Mouse (Mus musculus): ENCODE data around the gene Dkkl1. TPM values are rescaled to one million over a fixed set of nuclear protein-coding genes. Genes with fewer than 3 reads are reported as not detected.

Gene Dkkl1
- polyA plus RNA-seq (2012; rRNA removed): 1.0 and 1.5 TPM in 2 replicates

DNA sequence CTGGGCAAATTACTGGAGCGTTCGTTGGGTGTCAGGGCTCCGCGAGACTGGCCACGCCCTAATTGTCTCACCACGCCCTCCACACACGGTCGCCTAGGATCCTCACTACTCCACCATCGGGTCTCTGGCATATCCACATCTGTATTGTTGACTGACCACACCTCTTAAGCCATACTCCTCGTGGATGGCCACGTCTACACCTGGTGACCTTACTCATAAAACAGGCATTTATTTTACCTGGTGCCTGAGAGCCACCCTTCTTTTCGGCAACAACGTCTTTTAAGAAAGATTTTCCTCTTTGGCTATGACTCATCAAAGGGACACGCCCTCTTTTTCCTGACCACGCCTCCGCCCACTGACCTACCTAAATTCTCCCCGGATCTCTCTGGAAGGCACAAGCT, at the start of gene Dkkl1:
TSS of gene Dkkl1 (minus strand) at position 297 of the 401 bp plus-strand sequence.

DNA sequence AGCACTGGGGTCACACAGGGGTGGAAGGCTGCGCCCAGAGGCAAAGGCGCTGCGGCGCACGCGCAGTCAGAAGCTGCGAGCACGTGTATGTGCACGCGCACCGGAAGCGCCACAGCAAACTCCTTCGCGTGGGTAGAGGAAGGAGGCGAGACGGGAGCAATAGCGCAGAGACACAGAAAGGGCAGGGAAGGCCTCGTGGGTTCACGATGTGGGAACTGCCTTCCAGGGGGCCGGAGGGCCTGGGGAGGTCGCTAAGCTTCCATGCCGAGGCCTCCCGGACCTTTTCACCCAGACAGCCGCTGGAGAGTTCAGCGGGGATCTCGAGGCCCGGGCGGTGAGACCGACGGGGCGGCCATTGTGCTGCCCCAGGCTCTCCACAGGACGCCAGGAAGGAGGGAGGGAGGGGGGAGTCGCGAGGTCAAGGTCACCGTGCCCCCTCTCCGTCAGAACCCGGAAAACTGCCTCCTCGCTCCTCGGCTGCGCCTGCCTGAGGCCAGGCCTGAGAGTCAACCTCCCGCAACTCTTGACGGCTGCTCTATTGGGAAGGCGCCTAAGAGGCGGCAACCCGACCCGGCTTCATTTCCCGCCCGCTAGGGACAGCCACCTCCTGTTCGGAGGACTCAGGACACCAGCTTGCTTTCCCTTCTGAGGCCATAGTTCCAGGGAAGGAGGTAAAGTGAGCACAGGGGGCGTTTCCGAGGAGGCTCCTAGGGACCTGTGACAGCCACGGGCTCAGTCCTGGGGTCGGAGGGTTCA, 28.9 kb upstream of the Dkkl1 start, which contains the start of gene Slc6a16:
TSS of gene Slc6a16 (plus strand) at position 453 of the 756 bp plus-strand sequence.

DNA sequence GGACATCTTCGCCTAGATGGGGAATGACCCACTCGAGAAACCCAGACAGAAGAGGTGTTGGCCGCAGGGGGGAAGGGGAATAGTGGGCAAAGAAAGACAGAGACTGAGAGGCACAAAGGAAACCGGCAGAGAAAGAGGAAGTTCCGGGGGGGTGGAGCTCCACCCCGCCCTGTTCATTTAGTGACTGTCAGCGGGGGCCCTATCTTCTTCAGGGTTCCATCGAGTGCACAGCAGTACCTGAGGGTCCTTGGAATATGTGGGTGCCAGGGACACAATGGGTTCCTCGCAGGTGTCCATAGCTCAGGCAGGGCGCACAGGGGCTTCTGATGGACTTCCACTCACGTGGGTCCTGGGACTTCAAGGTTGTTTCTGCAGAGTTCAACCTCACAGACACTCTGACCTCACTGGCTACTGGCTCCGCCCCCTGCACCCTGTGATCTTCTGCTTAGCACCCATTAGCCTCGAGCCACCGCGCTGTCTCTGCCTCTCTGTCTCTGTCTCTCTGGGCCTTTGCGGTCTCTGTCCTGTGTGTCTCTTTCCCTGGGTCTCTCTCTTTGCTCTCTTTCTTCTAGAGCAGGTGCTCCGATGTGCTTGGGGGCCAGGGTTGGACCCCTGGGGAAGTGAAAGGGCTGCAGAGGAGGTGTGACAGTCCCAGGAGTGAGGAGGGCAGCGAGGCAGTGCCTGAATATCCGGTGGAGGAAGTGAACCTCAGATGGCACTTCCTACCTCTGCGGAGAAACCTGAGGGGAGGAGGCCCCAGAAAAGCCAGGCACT, 27.0 kb upstream of the Dkkl1 start, which contains the start of gene Cd37:
TSS of gene Cd37 (minus strand) at position 393 of the 774 bp plus-strand sequence.

GRCm38 (mm10) chr7:45215673-45216441, 3.9 kb upstream of the Dkkl1 start, which contains the start of gene Tead2:
Gene Tead2 (plus strand): TSS chr7:45215753.

DNA sequence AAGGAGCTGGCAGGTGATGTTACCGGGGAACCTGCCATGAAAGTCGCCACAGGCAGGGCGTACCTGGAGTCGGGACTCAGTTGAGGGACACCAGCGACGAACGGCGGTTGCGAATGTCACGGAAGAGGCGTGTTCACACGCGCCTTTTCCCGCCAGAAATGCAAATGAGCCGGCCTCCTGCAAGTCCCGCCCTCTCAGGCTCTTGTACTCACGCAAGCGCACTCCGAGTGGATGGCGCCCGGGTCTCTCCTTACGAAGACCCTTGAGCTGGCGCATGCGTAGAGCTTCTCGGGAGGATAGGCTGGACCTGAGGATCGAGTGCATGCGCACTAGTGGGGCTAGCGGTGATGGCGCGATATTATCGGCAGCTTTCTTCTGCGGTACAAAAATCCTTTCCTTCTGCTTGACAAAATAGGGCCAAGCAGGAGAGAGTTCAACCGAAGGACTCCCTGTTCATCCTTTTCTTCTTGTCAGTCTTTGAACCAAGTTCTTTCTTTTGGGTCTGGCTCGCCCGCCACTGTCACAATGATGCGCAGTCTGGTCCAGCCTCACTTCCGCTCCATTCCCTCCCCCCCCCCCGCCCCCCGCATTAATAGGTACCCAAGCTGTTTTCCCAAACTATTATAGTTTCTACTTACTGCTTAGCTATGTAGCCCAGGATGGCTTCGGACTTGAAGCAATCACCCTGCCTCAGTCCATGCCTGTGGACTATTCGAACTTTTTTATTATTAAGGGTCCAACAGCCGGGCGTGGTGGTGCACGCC, 7.4 kb downstream of the Dkkl1 start, which contains the start of gene Ccdc155:
TSS of gene Ccdc155 (minus strand) at position 513 of the 764 bp plus-strand sequence.

DNA sequence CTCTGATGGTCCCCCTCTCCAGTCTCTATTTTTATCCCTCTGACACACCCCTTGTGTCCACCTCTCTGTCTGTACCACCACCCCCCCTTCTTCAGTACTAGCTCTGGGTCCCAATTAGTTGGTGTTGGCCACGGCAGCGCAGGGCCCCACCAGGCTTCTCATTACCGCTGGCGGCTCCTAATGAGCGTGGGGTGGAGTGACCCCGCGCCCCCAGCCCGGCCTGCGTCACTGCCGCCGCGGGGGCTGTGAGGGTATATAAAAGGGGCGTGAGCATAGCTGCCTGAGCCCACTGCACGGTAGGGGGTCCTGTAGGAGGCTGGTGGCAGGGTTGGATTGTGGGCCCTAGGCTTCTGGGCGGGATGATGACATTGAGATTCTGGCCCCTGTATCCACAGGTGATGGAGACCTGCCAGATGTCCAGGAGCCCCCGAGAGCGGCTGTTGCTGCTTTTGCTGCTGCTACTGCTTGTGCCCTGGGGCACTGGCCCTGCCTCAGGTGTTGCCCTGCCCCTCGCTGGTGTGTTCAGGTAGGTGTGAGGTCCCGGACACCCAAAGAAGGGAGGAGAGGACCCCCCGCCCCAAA, 31.0 kb downstream of the Dkkl1 start, which contains the start of gene Pth2:
TSS of gene Pth2 (plus strand) at position 100 of the 582 bp plus-strand sequence.

DNA sequence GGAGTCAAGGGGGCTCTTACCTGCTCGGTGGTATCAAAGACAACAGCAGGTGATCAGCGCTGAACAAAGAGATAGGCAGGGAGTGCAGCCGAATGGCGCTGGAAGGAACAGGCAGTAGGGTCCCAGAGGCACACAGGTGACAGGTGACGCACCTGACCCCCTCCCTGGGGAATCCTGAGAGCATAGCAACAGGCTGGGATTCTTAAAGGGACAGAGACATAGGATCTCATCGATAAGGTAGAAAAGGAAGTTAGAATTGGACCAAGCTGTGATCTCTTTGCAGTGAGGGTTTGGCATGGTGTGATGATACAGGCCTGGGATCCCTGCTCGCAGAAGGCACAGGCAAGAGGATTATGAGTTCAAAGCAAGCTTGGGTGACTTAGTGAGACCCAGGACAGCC, 32.5 kb downstream of the Dkkl1 start, which contains the start of gene Gfy:
TSS of gene Gfy (minus strand) at position 101 of the 400 bp plus-strand sequence.

DNA sequence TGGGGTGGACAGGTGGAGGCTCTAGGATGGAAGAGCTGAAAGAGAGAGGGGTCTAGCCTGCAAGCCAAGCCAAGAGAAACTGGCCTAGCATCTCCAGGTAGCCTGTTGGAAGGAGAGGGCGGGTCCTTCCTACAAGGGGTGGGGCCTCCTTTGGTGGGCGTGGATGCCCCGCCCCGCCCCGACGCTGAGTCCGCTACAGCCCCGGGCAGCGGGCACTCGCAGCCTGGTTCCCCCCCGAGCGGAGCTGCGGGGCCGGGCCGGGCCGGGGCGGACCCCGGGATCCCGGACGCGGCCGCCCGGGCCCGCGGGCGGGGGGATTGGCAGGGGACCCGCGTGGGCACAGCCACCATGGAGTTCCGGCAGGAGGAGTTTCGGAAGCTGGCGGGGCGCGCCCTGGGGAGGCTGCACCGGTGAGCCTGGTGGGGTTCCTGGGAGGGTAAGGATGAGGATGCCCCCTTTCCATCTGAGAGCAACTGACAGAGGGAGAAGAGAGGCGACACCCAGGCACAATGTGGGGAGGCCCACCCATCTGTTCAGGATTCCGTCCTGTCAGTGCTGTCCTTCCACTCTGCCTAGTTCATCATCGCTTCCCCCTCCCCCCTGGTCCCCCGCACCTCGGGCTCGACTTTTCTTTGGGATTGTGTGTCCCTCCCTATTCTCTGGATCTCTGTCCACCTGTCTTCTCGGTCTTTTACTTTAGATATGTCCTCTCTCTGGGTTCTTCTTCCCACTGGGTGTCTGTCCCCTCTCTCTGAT, 48.0 kb downstream of the Dkkl1 start, which contains the start of gene Slc17a7:
TSS of gene Slc17a7 (plus strand) at position 215 of the 756 bp plus-strand sequence.

Other genes starting within 250 kb of the Dkkl1 start
- 1.8 and 2.3 TPM in 2 replicates for gene Cpt1c, start 237.3 kb downstream of the Dkkl1 start, polyA plus RNA-seq (2012; rRNA removed)
- gene Prmt1, start 225.6 kb downstream of the Dkkl1 start, polyA plus RNA-seq (2012; rRNA removed): 163 and 176 TPM in 2 replicates
- gene Irf3, start 214.5 kb downstream of the Dkkl1 start, polyA plus RNA-seq (2012; rRNA removed): 38.0 and 41.0 TPM in 2 replicates
- 10.2 and 11.7 TPM in 2 replicates for gene Bcl2l12, start 213.4 kb downstream of the Dkkl1 start, polyA plus RNA-seq (2012; rRNA removed)
- 15.6 and 17.5 TPM in 2 replicates for gene Scaf1, start 195.8 kb downstream of the Dkkl1 start, polyA plus RNA-seq (2012; rRNA removed)
- gene Rras, start 194.2 kb downstream of the Dkkl1 start, polyA plus RNA-seq (2012; rRNA removed): 15.6 and 17.7 TPM in 2 replicates
- 1.9 and 2.5 TPM in 2 replicates for gene Prr12, start 159.3 kb downstream of the Dkkl1 start, polyA plus RNA-seq (2012; rRNA removed)
- gene Nosip, start 149.7 kb downstream of the Dkkl1 start, polyA plus RNA-seq (2012; rRNA removed): 26.5 and 28.7 TPM in 2 replicates
- 7.1 and 7.9 TPM in 2 replicates for gene Prrg2, start 149.5 kb downstream of the Dkkl1 start, polyA plus RNA-seq (2012; rRNA removed)
- 18.0 and 23.0 TPM in 2 replicates for gene Rcn3, start 119.9 kb downstream of the Dkkl1 start, polyA plus RNA-seq (2012; rRNA removed)
- 15.3 and 17.0 TPM in 2 replicates for gene Fcgrt, start 108.3 kb downstream of the Dkkl1 start, polyA plus RNA-seq (2012; rRNA removed)
- gene Rps11, start 87.7 kb downstream of the Dkkl1 start, polyA plus RNA-seq (2012; rRNA removed): 329 and 425 TPM in 2 replicates
- 824 and 978 TPM in 2 replicates for gene Rpl13a, start 83.4 kb downstream of the Dkkl1 start, polyA plus RNA-seq (2012; rRNA removed)
- gene Gm45713, start 75.9 kb downstream of the Dkkl1 start, polyA plus RNA-seq (2012; rRNA removed): 0.03 and 0.05 TPM in 2 replicates
- gene Flt3l, start 75.7 kb downstream of the Dkkl1 start, polyA plus RNA-seq (2012; rRNA removed): 11.3 and 12.1 TPM in 2 replicates
- 33.3 and 38.1 TPM in 2 replicates for gene Pih1d1, start 57.8 kb downstream of the Dkkl1 start, polyA plus RNA-seq (2012; rRNA removed)
- gene Aldh16a1, start 57.6 kb downstream of the Dkkl1 start, polyA plus RNA-seq (2012; rRNA removed): 14.6 and 17.2 TPM in 2 replicates
- gene Slc17a7, start 48.2 kb downstream of the Dkkl1 start, polyA plus RNA-seq (2012; rRNA removed): 0.02 TPM in 1 of 2 replicates, not detected in the other
- not detected in 2 replicates for gene Gfy, start 32.6 kb downstream of the Dkkl1 start, polyA plus RNA-seq (2012; rRNA removed)
- not detected in 2 replicates for gene Pth2, start 31.2 kb downstream of the Dkkl1 start, polyA plus RNA-seq (2012; rRNA removed)
- gene Ccdc155, start 7.3 kb downstream of the Dkkl1 start, polyA plus RNA-seq (2012; rRNA removed): 0.03 and 0.07 TPM in 2 replicates
- gene Tead2, start 3.6 kb upstream of the Dkkl1 start, polyA plus RNA-seq (2012; rRNA removed): 9.4 and 12.0 TPM in 2 replicates
- 8.7 and 11.7 TPM in 2 replicates for gene Cd37, start 27.0 kb upstream of the Dkkl1 start, polyA plus RNA-seq (2012; rRNA removed)
- gene Slc6a16, start 28.9 kb upstream of the Dkkl1 start, polyA plus RNA-seq (2012; rRNA removed): 0.01 and 0.03 TPM in 2 replicates
- gene Slc6a21, start 65.4 kb upstream of the Dkkl1 start, polyA plus RNA-seq (2012; rRNA removed): not detected in 2 replicates
- 0.95 and 1.2 TPM in 2 replicates for gene Trpm4, start 121.6 kb upstream of the Dkkl1 start, polyA plus RNA-seq (2012; rRNA removed)
- 0.06 and 0.76 TPM in 2 replicates for gene Hrc, start 123.1 kb upstream of the Dkkl1 start, polyA plus RNA-seq (2012; rRNA removed)
- 0.18 and 0.20 TPM in 2 replicates for gene Ppfia3, start 154.9 kb upstream of the Dkkl1 start, polyA plus RNA-seq (2012; rRNA removed)
- gene Lin7b, start 158.4 kb upstream of the Dkkl1 start, polyA plus RNA-seq (2012; rRNA removed): 0.31 and 0.34 TPM in 2 replicates
- gene Snrnp70, start 183.6 kb upstream of the Dkkl1 start, polyA plus RNA-seq (2012; rRNA removed): 208 and 214 TPM in 2 replicates
- gene Kcna7, start 193.5 kb upstream of the Dkkl1 start, polyA plus RNA-seq (2012; rRNA removed): 0.01 TPM in 1 of 2 replicates, not detected in the other
- gene Ntf5, start 201.5 kb upstream of the Dkkl1 start, polyA plus RNA-seq (2012; rRNA removed): 0.17 and 0.23 TPM in 2 replicates
- gene Lhb, start 208.7 kb upstream of the Dkkl1 start, polyA plus RNA-seq (2012; rRNA removed): not detected in 2 replicates
- 2.8 and 2.9 TPM in 2 replicates for gene Gys1, start 222.7 kb upstream of the Dkkl1 start, polyA plus RNA-seq (2012; rRNA removed)
- gene Ruvbl2, start 225.9 kb upstream of the Dkkl1 start, polyA plus RNA-seq (2012; rRNA removed): 66.7 and 69.1 TPM in 2 replicates
- 1,332 and 1,795 TPM in 2 replicates for gene Ftl1, start 247.7 kb upstream of the Dkkl1 start, polyA plus RNA-seq (2012; rRNA removed)